Mouse (Mus musculus) adrenal gland, postnatal 36 days (tissue): Measurements from ENCODE around the gene Chn2. TPM values are rescaled to one million over a fixed set of nuclear protein-coding genes. Genes with fewer than 3 reads are reported as not detected.

Source experiments
- DNase-seq, 2 experiments: peaks; one replicate each; pipeline ENCODE4 v3.0.0; 2021; ENCODE audit warnings: mixed read lengths in 1 of 2
- total RNA-seq, 2 experiments: library from RNA; stranded (reverse); gene quantifications; 2 replicates each; pipeline ENCODE4 v1.2.3; 2021

Chn2 gene
- total RNA-seq, 2 experiments from 2014 or later: 5.5 to 15.6 TPM

DNA sequence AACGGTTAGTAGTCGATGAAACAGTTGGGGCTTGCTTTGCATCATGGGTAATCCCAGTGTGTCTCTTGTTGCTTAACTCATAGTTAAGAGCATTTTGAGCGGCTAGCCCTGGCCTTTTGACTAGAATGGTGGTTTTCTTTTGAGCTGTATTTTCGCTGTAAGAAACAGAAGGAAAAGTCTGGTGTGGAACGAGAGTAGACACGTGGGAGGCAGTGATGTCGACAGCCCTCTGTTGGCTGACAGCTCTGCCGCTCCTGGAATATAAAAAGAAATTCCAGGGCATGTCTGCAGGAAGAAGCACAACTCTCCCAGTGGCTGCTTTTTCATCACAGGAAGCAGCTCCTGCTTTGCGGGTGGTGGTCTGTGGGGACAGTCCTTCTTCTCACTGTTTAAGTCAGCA is 202.9 kb downstream of the Chn2 start:
- DNase-seq: no peak

DNA sequence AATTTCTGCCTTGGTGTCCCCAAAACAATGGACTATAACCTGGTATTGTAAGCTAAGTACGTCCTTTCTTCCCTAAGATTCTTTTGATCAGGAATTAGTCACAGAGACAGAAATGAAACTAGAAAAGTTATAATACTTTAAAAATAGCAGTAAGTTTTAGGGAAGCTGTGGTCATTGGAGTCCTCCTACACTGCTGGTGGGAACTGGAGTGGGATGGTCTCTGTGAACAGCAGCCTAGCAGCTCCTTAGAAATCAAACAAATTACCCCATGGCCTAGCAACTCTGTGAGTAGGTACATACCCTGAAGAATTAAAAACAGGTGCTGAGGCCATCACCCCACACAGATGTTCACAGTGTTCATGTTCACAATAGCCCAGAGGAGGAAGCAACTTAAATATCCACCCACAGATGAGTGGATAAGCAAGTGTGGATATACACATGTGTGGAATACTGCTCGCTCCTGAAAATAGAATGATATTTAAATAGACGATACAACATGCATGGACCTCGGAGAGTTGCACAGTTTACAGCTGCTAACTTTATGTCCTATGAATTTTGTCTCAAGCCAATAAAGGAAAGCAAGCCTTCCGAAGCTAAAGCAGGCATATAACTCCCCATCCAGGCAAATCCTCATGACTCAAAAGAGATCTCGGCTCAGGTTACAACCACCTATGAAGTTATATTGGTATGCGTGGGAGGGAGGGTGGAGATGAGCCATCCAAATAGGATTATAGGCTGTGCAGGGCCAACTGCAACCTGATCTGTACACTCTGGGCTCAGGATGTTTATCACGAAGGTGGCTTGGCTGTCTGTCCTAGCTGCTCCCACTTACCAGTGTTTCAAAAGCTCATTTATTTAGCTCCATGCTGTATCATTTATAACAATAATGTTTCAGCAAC is 209.2 kb downstream of the Chn2 start:
- DNase-seq: no peak

DNA sequence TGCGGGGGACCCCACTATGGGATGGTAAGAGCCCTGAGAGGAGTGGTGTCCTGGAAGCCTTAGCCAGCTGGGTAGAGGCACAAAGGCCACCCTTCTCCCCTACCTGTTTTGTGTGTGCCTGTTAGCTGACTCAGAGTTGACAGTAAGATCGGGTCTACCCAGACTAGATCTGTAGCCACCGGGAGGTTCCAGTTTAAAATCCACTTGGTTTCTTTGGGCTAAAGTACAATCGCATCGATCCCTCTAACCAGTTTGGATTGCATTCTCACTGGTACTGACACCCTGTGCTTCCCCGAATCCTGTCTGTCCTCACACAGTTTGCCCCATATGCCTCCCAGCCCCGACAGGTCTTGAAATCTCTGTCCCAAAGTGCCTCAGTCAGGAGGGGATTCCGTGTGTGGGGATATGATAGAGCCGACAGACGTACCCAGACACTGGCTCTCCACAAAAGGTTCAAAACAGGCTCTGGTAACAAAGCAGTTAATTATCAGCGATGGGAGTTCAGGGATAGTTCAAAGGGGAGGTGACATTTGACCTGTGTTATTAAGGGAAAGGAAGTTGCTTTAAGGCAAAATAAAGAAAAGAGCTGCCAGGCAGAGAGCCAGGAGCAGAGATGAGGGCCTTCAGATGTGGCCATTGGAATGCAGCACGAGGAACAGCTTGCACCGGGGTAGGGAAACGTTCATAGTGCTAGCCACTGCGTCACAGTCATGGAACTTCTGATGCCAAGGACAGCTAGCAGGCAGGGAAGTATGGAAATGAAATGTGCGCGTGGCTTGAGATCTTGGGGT is 212.2 kb downstream of the Chn2 start:
- peak; percentile 21 to 71 for DNase-seq

DNA sequence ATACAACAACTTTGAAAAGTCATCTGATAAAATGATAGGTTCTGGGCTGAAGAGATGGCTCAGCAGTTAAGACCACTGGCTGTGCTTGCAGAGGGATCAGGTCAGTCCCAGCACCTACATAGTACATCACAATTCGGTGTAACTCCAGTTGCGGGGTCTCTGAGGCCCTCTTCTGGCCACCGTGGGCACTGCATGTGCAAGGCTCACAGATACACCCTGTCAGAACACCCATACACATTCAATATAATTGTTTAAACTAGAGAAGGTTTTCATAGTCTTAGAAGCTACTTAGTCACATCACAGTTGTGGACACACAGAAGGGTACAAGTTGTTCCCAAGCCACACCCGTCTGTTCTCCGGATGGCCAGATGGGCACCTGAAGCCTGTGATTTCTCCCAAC is 213.9 kb downstream of the Chn2 start:
- peak; percentile 39 to 63 for DNase-seq

DNA sequence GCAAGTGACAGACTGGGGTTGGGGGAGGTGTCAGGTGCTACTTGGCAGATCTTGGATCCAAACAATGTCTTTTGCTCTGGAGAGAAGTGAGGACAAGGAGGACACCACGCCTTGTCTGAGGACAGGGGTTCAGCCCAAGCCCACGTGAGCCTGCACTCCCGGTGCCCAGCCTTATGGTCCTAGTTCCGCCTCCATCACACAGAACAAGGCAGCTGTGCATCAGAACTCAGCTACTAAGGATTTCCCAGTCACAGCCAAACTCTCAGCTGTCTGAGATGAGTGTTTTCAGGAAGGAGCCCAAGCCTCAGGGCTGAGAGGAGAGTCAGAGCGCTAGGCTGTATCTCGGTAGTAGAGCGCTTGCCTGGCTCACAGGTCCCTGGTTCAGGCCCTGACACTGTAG is 214.5 kb downstream of the Chn2 start:
- DNase-seq: no peak

DNA sequence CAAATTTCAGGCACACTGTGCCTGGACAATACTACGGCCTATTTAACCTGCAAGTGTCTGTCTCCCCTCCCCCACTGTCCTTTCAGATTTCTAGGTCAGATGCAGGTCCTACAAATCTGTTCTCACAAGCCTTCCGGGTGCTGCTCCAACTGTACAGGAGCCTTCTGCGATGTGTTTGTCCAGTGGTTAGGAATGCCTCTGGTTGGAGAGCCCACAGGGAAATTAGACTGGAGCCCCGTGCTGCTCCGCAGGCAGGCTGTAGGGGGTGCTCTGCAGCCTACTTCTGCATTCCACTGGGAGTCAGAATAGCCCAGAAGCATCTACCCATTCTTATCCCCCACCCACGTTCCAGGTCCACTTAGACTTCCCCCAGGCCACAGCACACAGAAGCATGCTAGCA is 215.4 kb downstream of the Chn2 start:
- peak; percentile 36 to 65 for DNase-seq

DNA sequence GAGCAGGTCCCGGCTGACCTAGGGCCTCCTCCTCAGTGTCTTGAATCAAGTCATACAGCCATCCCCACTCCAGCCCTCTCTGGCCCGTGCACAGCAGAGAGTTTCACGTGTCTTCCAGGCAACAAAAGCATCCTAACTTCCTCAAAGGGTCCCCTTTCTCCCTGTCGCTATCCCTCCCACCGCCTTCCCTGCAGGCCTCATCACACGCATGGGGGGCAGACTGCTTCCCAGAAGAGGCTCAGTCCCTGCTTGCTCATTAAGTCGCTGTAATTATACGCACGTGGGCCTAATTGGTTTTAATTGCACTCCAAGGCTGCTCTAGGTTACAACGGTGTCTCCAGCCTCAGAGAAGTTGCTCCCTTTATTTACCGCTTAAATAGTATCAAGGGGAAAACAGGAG is 216.0 kb downstream of the Chn2 start:
- DNase-seq: no peak

DNA sequence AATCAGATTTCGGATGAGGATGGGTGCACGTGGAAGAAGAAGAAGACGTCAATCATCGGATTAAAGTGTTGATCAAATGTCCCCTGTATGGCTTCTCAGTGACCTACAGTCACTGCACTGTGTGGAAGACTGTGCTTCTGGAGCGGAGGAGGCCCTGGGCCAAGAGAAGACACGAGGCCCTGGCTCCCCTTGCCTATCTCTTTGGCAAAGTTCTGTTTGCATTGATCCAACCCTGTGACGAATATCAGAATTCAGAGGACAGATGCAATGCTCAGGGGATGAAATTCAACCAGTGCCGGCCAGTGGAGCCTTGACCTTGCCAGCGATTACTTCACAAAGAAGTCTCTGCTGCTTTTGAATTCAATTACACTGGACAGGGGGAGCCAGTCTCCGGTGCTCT is 217.0 kb downstream of the Chn2 start:
- no peak for DNase-seq

DNA sequence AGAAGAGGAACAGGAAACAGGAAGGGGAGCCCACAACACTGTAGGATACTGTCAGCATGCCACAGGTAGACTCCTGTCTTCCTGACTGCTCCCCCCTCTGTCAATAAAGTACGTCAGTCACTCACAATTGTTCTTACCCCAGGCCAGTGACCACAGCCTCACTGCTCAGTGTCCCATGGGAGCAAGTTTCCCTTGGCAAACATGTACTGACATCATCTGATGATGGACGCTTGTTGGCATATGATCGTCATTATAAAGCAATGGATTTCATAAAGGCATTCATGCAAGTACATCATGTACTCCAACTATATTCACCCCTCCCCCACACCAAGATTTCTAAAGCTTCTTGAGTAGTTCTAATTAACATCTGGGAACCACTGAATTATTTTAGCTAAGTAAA is 218.2 kb downstream of the Chn2 start:
- DNase-seq: no peak

DNA sequence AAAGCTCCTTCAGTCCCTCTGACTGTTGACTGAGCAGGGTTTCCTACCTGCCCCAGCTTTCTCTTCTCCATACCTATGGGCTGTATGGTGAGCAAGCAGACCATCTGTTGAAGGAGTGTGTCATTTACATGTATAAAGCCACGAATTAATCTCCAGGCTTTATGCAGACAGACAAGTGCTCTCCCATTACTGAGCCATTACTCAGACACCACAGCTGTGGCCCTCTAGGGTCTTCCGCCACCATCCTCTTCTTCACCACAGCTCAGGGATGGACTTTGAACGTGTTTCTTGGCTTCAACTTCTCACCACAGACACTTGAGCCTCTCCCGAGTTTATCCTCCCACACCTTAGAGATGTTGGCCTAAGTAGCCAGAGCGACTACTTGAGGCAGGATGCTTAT is 219.1 kb downstream of the Chn2 start:
- no peak for DNase-seq

DNA sequence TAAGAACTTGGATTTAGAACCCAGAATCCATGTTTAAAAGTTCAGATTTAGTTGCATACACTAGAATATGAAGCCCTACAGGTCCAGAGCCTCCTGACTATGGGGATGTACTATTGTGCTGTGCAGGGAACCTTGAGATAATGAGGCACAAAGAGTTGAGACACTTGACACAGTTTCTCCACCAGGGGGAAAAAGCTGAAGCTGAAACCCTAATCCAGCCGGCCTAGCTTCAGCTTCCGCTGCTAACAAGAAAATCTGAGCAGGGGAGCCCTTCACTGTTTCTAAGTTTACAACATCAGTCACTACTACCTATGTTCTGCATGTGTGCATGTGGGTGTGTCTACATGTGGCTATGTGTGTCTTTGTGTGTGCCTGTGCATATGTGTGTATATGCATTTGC is 223.4 kb downstream of the Chn2 start:
- no peak for DNase-seq

DNA sequence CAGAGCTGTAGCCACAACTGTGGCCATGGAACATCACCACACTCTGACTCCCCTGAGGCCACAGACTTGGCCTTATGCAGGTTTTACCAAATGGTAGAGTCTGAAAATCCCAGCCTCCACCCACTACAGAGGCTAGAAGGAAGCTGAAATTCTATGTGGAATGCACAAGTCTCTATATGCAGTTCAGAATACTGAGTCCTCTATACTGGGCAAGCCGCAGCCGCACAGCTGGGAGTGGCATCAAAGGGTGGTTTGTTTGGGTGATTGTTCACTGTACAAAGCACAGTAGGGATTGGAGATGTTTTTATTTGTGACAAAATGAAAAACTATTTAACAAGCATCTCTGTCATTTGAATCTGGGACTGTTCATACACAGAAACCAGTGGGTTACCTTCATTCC is 224.5 kb downstream of the Chn2 start:
- DNase-seq: no peak

DNA sequence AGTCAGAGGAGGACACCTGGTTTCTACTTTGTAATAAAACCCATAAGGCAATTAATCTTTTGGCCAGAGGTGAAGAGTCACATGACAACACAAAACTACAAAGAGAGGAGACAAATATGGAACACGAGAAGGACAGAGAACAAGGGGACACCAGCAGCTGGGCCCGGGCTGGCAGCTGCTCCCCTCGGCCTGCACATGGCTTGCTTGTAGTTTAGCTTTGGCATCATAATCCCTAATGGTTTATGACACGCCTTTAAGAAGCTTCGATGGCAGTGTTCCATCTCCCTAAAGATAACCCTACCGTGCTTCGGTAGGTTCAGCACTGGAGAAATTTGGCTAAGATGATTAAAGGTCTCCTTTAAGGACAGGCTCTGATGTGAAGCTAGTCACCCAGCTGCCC is 225.2 kb downstream of the Chn2 start:
- DNase-seq: no peak

DNA sequence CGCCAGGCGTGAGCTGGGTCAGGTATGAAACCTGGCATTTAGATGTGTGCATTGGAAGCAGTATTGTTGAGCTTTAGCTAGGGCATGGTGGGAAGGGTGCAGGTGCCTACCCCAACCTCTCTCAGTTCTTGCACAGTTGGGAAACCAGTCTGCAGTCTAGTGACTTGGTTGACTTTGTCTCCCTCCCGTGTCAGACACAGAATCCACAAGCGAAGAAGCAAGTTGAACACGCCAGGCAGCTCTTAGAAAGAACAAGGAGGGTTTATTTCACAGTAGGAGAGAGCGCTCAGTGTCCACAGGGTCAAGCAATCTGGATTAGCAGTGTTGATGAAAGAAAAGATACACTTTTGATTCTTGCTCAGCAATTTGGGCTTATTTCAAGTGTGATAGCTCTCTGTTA is 226.0 kb downstream of the Chn2 start:
- DNase-seq: no peak

DNA sequence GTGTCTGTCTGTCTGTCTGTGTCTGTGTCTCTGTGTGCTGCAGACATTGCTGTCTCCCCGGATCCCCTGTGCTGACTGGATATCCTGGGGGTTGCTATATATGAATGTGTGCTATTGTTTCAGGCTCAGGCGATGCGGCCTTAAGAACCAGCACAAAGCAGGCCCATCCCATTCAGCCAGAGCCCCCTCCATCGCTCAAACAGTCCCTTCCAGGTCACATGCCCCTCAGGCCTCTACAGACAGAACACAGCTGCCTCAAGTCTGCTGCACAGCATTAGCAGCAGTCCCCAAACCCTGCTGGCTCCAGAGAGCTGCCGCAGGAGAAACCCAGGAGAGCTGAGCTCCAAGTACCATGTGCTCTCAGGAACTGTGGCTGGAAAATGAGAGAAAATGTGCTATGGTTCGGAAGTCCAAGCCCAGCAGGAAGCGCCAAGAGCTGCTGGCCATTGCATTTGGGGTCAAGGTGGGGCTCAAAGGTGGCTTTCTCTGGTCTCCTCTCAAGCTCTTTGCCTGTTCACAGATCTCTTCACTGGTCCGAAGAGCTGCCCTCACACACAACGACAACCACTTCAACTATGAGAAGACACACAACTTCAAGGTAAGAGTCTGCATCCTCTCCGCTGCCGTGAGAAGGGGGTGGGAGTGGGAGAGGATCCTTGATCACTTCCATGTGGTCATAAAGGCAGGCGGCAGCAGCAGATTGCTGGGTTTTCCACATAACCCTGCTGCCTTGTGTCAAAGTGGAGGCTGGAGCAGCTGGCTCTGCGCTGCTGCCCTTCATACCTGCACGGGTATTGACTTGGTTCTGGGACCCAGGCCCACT is 233.4 kb downstream of the Chn2 start:
- DNase-seq: no peak

DNA sequence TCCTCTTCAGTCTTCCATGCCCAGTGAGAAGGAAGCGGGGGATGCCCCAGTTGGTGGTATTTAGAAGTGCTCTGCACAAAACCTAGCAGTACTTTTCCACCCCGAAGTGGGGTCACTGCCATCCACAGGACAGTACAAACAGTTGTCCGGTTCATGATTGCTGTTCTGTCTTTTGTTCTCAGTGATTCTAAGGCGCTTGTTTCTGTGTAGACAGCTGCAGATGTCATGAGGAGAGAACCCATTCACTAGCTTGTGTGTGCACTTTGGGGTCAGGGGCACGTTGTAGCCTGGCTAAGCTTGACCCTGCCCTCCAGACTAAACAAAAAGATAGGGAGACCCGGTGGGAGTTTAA is 234.0 kb downstream of the Chn2 start:
- DNase-seq: no peak

DNA sequence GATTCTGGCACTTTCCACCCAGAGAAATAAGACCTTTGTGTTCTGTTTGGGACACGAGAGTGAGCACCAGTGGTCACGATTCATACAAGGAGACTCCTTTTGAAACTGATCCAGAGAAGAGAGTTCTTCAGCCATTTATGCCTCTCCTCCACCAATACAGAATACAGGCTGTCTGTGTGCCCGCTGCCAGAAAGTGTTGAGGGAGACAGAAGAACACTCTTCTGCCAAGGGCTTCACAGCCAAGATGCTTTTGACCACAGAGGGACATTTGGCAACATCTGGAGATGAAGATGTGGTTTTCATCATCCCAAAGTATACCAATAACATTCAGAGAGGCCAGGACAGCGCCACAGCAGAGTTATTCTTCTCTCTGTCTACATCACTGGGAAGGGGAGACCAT is 237.9 kb downstream of the Chn2 start:
- no peak for DNase-seq

DNA sequence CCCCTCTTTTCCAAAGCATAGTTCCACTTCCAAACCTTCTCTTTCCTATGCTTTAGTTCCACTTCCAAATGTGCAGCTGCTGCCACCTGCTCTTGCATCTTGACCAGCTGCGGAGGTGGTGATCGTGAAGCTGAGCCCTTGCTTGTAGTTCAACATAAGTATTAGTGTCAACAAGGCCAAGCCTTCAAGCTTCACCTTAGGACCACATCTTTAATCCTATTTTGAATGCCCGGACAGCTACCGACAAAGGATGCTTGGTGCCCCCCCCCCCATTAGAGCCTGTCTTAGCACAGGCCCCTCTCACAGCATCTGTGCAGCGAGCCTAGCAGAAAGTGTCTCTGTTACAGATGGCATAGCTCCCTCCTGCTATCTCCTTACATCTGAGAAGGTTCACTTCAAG is 238.5 kb downstream of the Chn2 start:
- no peak for DNase-seq

DNA sequence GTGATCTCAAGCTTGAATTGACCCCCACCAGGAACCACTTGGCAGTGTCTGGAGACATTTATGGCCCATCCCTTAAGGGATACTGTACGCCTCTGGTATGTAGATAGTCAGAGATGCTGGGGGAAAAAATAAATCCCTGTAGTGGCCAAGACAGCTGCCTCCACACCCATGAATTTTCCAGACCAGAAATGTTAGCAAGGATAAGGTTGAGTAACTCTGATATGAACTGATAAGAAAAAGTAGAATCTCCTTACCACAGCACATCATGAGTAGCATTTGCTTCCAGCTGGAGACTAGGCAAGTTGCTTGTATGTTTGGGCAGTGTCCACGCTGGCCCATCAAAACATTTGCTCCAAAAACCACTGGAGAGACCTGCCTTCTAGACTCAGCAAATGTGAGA is 239.3 kb downstream of the Chn2 start:
- no peak for DNase-seq

DNA sequence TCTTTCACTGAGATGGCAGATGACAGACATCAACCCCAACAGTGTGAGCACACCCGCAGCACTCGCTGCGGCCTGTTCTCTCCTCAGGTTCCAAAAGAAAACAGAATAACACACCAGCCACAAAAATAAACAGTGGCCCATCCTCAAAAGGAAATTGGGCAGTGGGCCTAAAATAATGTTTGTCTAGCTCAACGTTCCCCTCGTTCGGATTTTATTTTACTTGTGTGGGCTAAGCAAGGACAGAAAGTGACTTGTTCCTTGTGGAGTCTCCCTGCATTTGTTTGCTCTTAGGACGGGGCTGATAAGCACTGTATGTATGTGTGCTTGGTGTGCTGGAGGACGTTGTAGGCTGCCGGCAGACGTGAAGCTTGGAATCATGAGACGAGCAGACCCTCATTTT is 240.0 kb downstream of the Chn2 start:
- DNase-seq: no peak

DNA sequence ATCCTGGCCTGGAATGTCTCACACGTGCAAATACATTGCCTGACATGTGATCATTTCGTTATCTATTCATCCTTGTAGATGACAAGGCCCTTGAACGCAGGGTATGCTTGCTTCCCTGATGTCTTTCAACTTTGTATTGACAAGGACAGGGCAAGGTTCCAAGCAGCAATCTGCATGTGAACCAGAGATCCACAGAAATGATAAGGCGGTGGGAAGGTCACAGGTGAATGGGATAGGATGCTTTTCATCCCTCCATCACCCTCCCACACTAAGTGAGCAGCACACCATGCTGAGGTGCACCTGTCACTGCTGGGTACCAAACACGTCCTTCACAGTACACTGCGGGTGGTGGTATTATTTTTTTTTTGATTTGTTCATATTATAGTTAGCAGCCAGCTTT is 240.9 kb downstream of the Chn2 start:
- no peak for DNase-seq

DNA sequence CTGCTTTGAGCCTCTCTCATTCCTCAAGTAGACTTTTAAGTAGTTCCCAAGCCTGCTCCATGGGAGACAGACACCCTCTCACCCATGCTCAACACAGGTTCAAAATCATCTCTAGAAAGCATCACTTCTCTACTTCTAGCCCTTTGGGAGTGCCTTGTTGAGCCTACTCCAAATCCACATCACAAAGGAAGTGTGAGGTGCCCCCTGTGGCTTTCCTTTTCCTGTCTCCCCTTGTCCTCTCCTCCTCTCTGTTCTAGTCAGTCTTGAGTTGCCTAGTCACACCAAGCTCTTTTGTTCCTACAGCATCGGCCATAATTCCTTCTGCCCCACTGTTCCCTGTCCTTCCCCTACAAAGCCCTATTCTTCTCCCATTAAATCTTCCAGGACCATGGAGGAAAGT is 243.9 kb downstream of the Chn2 start:
- DNase-seq: no peak

DNA sequence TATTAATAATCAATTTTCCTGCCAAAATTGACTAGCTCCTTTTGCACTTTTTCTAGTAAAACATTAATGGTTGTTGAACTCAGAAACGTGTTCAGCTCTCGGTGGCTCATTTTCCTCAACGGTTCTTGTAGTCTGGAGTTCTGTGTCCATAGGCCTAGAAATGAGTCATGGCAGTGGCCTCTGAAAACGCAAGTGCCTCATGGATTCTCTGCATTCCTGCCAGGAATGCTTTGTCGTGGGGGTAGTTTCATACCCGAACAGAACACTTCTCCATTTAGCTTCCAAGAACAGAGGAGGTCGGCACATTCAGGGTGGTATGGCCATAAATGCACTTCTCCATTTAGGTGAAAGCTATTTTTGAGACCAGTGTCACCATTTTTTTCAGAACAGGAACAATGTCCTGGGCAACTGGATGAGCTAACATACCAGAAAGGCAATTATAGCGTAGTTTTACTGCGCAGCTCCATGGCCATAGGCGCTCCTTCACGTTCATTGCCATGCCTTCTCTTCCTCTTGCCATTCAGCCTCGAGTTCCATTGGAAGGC is 244.9 kb downstream of the Chn2 start:
- peak in 1 of 2 experiments; percentile 13 for DNase-seq
